Mouse (Mus musculus): ENCODE results near the gene B230104I21Rik.

The B230104I21Rik gene

DNA sequence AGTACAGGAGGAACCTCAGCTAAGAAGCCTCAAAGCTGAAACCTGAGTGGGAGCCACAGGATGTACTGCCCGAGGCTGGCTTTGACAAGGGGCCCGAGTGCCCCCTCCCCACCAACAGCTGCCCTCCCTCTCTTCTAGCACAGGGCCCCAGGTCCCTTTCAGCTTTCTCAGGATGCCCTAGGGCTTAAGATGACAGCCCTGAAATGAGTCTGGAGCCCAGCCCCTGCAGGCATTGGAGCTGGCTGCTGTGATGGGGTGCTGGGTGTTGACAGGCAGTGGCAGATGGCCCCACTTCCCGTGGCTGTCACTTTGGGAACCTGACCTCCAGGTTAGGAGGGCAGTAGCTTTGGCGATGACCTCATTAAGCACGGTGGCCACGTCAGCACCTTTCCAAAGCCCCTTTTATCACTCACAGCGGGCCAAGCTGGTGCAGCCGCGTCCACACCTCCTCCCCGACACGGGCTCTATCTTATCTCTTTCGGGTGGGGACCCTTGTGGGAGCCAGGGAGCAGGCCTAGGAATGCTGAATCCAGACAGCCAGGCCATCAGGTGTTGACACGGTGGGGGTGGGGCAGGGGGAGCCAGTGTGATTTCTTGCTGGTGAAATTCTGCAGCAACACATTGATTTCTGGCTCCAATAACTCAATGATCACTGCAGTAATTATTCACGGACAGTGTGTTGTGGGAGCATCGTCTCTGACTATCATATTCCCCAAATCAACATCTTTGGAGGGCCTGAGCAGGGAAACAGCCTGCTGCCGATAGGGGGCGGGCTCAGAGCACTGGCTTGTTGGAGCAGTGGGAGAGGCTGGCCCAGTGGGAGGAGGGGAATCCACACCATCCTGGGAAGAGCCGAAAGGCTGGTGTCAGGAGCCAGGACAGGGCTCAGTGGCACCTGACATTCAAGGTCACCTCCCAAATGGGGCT lies 57.5 kb downstream of the B230104I21Rik start:
- DNase-seq (ENCODE audit: low spot score in 2 of 2), result peak in 1 of 2 experiments; percentile 51

GRCm38 (mm10) chr4:154394123-154394722 lies 58.3 kb downstream of the B230104I21Rik start:
- no peak for DNase-seq (ENCODE audit: low spot score in 2 of 2)

GRCm38 (mm10) chr4:154396652-154397301 lies 60.9 kb downstream of the B230104I21Rik start:
- no peak for DNase-seq (ENCODE audit: low spot score in 2 of 2)
